Mouse (Mus musculus) stomach, embryonic 16.5 days (tissue): ENCODE measurements around the gene Mgat4c. TPM values are rescaled to one million over a fixed set of nuclear protein-coding genes. Genes with fewer than 3 reads are reported as not detected.

ENCODE experiments used
- ATAC-seq: fragments of 200-750 bp; cut with Nextera tagmentation; 2 replicates; pipeline ENCODE4 v1.8.0; 2017; ENCODE audit warnings: moderate number of reproducible peaks, moderate TSS enrichment; ENCODE audit not compliant: insufficient read depth, low FRiP score
- H3K27ac ChIP-seq: fragments of 300-500 bp; sonication (generic); 2 replicates; pipeline ENCODE4 v1.5.1; 2014; ENCODE audit warnings: low read length
- H3K27me3 ChIP-seq: fragments of 300-500 bp; sonication (generic); 2 replicates; pipeline ENCODE4 v1.6.1; 2014; ENCODE audit warnings: low read length, control low read depth, mixed read lengths; ENCODE audit not compliant: control insufficient read depth, insufficient read depth
- H3K36me3 ChIP-seq: fragments of 300-500 bp; sonication (generic); 2 replicates; pipeline ENCODE4 v1.6.1; 2014; ENCODE audit warnings: low read length; ENCODE audit not compliant: control insufficient read depth, insufficient read depth
- H3K4me1 ChIP-seq: fragments of 300-500 bp; sonication (generic); 2 replicates; pipeline ENCODE4 v1.6.1; 2014; ENCODE audit warnings: low read length, control low read depth, mixed read lengths; ENCODE audit not compliant: control insufficient read depth, insufficient read depth
- H3K4me2 ChIP-seq: fragments of 300-500 bp; sonication (generic); 2 replicates; pipeline ENCODE4 v1.6.1; 2014; ENCODE audit warnings: low read depth, low read length, mixed read lengths
- H3K4me3 ChIP-seq: fragments of 300-500 bp; sonication (generic); replicated peaks from 2 replicates; pipeline ENCODE4 v1.5.1; 2014; ENCODE audit warnings: mild to moderate bottlenecking, low read length
- H3K9ac ChIP-seq: fragments of 300-500 bp; sonication (generic); 2 replicates; pipeline ENCODE4 v1.6.1; 2014; ENCODE audit warnings: low read length
- H3K9me3 ChIP-seq: fragments of 300-500 bp; sonication (generic); replicated peaks from 2 replicates; pipeline ENCODE4 v1.6.1; 2016; ENCODE audit warnings: low read length, control low read depth; ENCODE audit not compliant: control insufficient read depth
- WGBS: fragments of 180-500 bp; shearing (Covaris S2); extraction: QIAGEN DNeasy Blood & Tissue Kit; methylation state at CpG from one replicate; pipeline ENCODE4 v1.1.7; 2014; 5-methylcytosine and 5-hydroxymethylcytosine counted together
- polyA plus RNA-seq: library from polyadenylated mRNA; unstranded; fragments of >200 nt; fragmentation: Nextera tagmentation; extraction: Ambion mirVana; gene quantifications from 2 replicates; pipeline ENCODE4 v1.2.1, GENCODE M21; 2015

Gene Mgat4c
- 2.2 and 3.0 TPM in 2 replicates for polyA plus RNA-seq

DNA sequence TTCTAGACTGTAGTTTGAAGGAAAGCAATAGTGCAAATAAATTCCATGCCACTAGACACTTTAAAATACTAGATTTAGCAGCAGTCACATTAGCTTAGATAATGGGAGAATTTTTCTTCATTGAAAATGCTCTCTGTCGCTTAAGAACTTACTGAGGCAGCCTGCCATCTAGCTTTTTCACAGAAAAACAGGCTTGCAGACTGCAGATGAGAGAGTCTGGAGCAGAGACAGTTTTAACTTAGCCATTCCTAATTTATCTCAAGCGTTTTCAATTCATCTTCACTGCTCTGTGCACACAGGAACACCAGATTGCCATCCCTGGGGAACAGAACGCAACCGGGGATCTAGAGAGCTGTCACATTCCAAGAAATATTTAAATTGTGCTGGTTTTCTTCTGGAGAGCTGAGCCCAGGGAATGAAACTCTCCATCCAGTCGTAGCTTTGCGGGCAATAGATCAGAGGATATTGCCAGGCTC lies at the start of gene Mgat4c:
Mgat4c (plus strand) TSS at position 51 of the 476 bp plus-strand sequence.
- Histone ChIP-seq H3K36me3 (no peaks in the 10 kb centered on the region), H3K9ac (no peak within 1 kb of the TSS), H3K27me3 (no peaks in the 10 kb centered on the region), H3K4me2 (no peak within 1 kb of the TSS), H3K4me1 (no peaks in the 10 kb centered on the region), H3K9me3 (no peaks in the 10 kb centered on the region), H3K27ac (no peak within 1 kb of the TSS), H3K4me3 (no peak within 1 kb of the TSS)
- 51% methylated on average over 6 of the region's 6 CpGs for WGBS
- ATAC-seq = no peak

DNA sequence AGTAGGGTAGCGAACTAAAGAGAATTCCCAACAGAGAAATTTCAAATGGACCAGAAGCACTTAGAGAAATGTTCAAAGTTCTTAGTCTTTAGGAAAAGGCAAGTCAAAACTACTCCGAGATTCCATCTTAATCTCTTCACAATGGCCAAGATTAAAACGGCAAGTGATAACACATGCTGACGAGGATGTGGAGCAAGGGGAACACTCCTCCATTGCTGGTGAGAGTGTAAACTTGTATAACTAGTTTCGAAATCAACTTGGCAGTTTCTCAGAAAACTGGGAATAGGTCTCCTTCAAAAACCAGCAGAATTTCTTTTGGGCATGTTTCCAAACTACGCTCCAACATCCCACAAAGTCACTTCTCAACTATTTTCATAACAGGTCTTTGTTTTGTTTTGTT lies 46.0 kb upstream of the Mgat4c start:
- Histone ChIP-seq H3K4me1 (no peaks in the 10 kb centered on the region), H3K4me3 (no peak overlapping the region), H3K9me3 (no peaks in the 10 kb centered on the region), H3K27me3 (no peaks in the 10 kb centered on the region), H3K36me3 (no peaks in the 10 kb centered on the region), H3K27ac (no peak overlapping the region), H3K4me2 (no peak overlapping the region), H3K9ac (no peak overlapping the region)
- ATAC-seq = no peak
- 72% methylated on average over 6 of the region's 6 CpGs for WGBS

DNA sequence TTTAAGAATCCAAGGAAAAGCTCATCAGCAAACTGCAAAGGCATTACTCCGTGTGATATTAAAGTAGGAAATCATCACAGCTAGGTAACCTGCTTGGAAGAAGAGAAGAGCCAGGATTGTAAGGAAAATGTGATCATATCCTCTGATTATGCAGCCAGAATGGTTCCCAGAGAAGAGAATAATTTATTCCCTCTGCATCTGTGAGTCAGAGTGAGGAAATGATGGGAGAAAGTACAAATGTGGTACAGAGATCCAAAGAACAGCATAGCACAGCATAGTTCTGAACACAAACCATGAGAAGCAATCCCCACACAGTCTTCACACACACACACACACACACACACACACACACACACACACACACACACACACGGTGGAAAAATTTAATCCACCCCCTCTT lies 40.2 kb upstream of the Mgat4c start:
- Histone ChIP-seq H3K9me3 (no peaks in the 10 kb centered on the region), H3K36me3 (no peaks in the 10 kb centered on the region), H3K27ac (no peak overlapping the region), H3K4me2 (no peak overlapping the region), H3K4me1 (no peaks in the 10 kb centered on the region), H3K27me3 (no peaks in the 10 kb centered on the region), H3K4me3 (no peak overlapping the region), H3K9ac (no peak overlapping the region)
- no peak for ATAC-seq
- WGBS = 71% methylated on average over 2 of the region's 2 CpGs

DNA sequence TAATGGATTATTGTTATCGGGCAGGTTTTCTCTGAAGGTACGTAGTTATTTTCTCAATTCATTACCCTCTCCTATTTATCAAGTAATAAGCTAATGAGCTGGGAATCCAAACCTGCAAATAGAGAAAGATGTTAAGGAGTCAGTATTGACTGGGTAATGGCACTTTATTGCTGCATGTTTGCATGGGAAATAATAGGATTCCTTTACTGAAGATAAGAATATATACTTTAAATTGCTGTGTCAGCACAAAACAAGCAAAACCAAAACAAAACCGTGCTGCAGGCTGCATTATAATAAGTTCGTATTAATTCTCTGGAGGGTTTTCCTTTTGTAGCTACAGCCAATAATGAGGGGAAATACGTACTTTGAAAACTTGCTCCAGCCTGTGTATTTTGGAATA lies 627 bp downstream of the Mgat4c start:
- H3K4me3 ChIP-seq = no peak overlapping the region
- no peak for ATAC-seq
- H3K36me3 ChIP-seq = no peaks in the 10 kb centered on the region
- H3K9me3 ChIP-seq = no peaks in the 10 kb centered on the region
- no peak overlapping the region for H3K9ac ChIP-seq
- H3K27me3 ChIP-seq = no peaks in the 10 kb centered on the region
- no peak overlapping the region for H3K27ac ChIP-seq
- WGBS = 63% methylated on average over 5 of the region's 5 CpGs
- no peaks in the 10 kb centered on the region for H3K4me1 ChIP-seq
- no peak overlapping the region for H3K4me2 ChIP-seq

DNA sequence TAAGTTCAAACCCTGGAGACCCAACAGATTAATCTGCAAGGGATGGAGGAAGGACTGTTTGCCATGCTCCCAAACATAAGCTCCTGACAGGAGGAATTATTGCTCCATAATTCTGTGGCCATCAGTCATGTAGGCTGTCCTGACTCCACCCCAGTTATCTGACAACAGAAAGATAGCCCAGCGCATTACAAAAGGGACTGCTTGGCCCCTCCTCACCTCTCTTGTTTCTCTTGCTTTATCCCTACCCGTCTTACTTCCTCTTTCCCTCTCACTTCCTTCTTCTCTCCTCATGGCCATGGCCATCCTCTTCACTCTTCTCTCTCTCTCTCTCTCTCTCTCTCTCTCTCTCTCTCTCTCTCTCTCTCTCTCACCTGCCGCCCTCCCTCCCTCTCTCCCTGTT lies 80.5 kb downstream of the Mgat4c start:
- Histone ChIP-seq H3K9ac (no peak overlapping the region), H3K4me2 (no peak overlapping the region), H3K4me3 (no peak overlapping the region), H3K27me3 (no peaks in the 10 kb centered on the region), H3K36me3 (no peaks in the 10 kb centered on the region), H3K9me3 (no peaks in the 10 kb centered on the region), H3K4me1 (no peaks in the 10 kb centered on the region), H3K27ac (no peak overlapping the region)
- 60% methylated on average over 3 of the region's 3 CpGs for WGBS
- no peak for ATAC-seq

DNA sequence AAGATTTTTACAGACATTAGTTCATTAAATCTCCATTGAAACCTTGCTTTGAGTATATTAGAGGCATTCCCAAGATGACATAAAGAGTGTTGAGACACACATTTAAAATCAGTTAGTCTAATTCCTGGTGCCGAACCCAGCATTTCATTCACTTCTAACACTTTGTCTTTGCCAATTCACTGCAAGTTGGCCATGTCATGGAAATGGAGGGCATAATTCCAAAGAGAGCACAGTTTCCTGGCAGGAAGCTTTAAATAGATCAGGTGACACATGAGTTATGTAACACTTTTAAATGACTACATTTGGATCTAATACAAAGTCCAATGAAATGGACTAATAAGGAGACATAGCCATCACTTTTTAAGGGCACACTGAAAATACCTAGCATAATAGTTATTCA lies 89.4 kb downstream of the Mgat4c start:
- H3K9me3 ChIP-seq = no peaks in the 10 kb centered on the region
- no peak overlapping the region for H3K4me3 ChIP-seq
- H3K27ac ChIP-seq = no peak overlapping the region
- H3K4me1 ChIP-seq = no peaks in the 10 kb centered on the region
- H3K4me2 ChIP-seq = no peak overlapping the region
- no peaks in the 10 kb centered on the region for H3K36me3 ChIP-seq
- no peaks in the 10 kb centered on the region for H3K27me3 ChIP-seq
- no peak for ATAC-seq
- 90% methylated on average over 1 of the region's 1 CpGs for WGBS
- H3K9ac ChIP-seq = no peak overlapping the region

DNA sequence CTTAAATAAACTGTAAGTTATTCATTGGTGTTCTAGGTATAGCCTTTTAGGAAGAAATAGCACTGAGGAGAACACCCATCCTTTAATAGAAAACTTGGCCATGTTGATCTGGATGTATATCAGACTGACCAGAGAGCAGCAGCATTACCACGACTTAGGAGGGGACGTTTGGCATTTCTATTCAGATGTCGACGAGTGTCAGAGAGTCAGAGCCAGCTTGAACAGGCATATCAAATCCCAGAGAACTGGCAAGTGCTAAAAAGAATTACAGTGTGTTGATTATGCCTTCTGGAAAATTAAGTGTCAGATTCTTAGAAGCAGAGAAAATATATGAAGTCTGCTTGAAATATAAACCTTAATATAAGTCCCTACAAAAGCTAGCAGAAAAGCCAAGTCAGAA lies 89.9 kb downstream of the Mgat4c start:
- Histone ChIP-seq H3K4me1 (no peaks in the 10 kb centered on the region), H3K4me3 (no peak overlapping the region), H3K27me3 (no peaks in the 10 kb centered on the region), H3K9me3 (no peaks in the 10 kb centered on the region), H3K4me2 (no peak overlapping the region), H3K9ac (no peak overlapping the region), H3K27ac (no peak overlapping the region), H3K36me3 (no peaks in the 10 kb centered on the region)
- no peak for ATAC-seq
- 78% methylated on average over 4 of the region's 4 CpGs for WGBS

DNA sequence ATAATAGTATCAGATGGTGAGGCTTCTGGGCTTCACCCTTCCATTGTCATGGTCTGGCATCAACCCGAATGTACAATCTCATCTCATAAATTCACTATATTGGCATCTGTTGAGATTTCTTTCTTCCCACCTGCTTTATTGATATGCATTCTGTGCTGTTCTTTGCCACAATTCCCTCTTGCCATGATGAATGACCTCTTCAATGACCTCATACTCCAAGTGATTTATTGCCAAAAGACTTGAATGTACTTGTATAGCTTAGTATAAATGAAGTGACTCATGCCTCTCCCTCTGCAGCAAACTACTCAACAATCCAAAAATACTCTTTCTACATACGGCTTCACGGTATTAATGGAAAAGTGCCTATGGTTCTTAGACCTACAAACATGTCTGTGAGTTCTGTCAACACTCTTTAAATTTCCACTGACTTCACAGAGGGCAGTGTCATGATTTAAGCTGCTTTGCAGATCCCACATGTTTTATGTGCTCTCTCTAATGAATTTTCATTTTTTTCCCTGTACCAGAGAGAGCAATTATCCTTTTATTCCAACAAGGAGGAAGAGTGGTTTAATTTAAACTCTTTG lies 102.0 kb downstream of the Mgat4c start:
- Histone ChIP-seq H3K4me3 (no peak overlapping the region), H3K9ac (no peak overlapping the region), H3K27me3 (no peaks in the 10 kb centered on the region), H3K36me3 (no peaks in the 10 kb centered on the region), H3K27ac (no peak overlapping the region), H3K4me1 (no peaks in the 10 kb centered on the region), H3K9me3 (no peaks in the 10 kb centered on the region), H3K4me2 (no peak overlapping the region)
- no peak for ATAC-seq
- WGBS = 51% methylated on average over 3 of the region's 3 CpGs

DNA sequence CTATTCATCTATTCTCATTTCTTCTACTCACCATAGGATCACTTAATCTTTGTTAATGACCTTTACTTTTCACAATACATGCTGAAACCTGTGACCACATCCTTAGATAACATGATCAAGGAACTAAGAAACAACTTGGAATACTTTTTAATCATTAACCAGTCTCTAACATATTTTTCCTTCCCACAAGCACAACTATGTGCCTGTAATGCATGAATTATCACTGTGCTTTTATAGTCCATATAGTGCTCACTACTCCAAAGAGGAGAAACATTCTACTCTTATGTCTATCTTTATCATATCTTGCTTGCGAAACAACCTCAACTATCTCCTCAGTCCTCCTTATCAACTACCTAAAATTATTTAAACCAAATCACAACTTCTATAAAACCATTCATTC lies 114.2 kb downstream of the Mgat4c start:
- Histone ChIP-seq H3K36me3 (no peaks in the 10 kb centered on the region), H3K27me3 (no peaks in the 10 kb centered on the region), H3K9me3 (no peaks in the 10 kb centered on the region), H3K4me3 (no peak overlapping the region), H3K27ac (no peak overlapping the region), H3K9ac (no peak overlapping the region), H3K4me2 (no peak overlapping the region), H3K4me1 (no peaks in the 10 kb centered on the region)
- 84% methylated on average over 1 of the region's 1 CpGs for WGBS
- no peak for ATAC-seq
